ENCODE assay signal across 11 mouse cellular contexts in the genomic region with DNA sequence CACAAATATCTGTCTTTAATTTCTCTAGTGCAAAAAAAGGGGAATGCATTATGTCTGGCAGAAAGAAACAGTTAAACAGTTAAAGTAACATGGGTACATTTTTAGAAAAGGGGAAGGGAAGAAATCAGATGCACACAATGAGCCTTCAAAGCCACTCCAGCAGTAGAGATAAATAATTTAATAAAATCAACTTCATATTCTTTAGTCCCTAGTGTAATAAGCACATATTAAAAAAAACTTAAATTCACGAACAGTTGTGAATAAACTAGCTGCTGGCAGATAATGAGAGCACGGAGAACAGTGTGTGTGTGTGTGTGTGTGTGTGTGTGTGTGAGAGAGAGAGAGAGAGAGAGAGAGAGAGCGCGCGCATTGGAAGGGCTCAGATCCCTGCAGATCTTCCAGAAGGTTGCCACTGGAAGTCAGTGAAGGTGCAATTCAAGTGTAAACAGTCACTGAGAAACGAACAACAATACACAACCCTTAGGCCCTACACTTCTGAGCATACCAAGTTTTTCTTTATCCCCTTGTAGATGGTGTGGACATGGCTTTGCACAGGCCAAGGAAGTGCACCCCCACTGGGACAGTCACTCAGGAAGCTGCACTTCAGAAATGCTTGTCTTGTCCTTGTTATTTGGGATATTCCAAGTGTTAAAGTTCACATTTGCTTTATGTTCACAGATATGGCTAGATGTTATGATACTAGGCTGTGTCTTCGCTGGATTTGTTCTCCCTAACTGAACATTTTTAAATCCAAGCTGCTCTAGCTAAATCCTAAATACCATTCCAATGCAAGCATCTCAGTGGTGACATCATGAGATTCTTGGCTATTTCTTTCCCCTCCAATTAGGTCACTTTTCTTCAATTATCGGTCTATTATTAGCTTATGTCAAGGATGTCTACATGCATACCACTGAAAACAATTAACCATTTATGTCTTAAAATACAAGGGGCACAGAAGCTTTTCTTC. TPM values are rescaled to one million over a fixed set of nuclear protein-coding genes. Genes with fewer than 3 reads are reported as not detected.
DNase-seq lines count a peak whose midpoint lies in the region; ATAC-seq and TF ChIP-seq lines count a peak whose summit lies in the region.
"Had no signal": no experiment of that assay in that cellular context is flagged by ENCODE, and none has a peak within 500 bp of the region (broad histone marks: within the 10 kb centered on the region; RNA-seq: fewer than 3 reads in every experiment).

No protein-coding gene starts in this region.

- no peaks in the 10 kb centered on the region for H3K9me3 ChIP-seq in hindbrain, embryonic 11.5 days (ENCODE audit: control insufficient read depth, low read length)
- H3K9me3 ChIP-seq in hindbrain, embryonic 10.5 days, result no peaks in the 10 kb centered on the region
- no peaks in the 10 kb centered on the region for H3K9me3 ChIP-seq in hindbrain, embryonic 13.5 days
- H3K9me3 ChIP-seq in midbrain, postnatal 0 days (ENCODE audit: low read length), result no peaks in the 10 kb centered on the region
- H3K9me3 ChIP-seq: liver, embryonic 15.5 days had no signal

- TF ChIP-seq CTCF in midbrain, postnatal 0 days (IDR thresholded peaks at IDR 0.05), result no peak
- TF ChIP-seq CTCF in kidney, adult 2 months (conservative IDR thresholded peaks at IDR 0.05; ENCODE audit: insufficient read depth, insufficient read length, low read depth, low read length), result no peak

- no peak for TF ChIP-seq POLR2A in kidney, adult 2 months (IDR thresholded peaks at IDR 0.05; ENCODE audit: low read depth, low read length)

- WGBS in hindbrain, embryonic 11.5 days, result 27% methylated on average over 8 of the region's 8 CpGs
- 23% methylated on average over 8 of the region's 8 CpGs for WGBS in hindbrain, embryonic 10.5 days
- WGBS in hindbrain, embryonic 13.5 days, result 25% methylated on average over 8 of the region's 8 CpGs
- 31% methylated on average over 8 of the region's 8 CpGs for WGBS in midbrain, postnatal 0 days
- 93% methylated on average over 8 of the region's 8 CpGs for WGBS in kidney, adult 2 months

- H3K27me3 ChIP-seq in hindbrain, embryonic 11.5 days (ENCODE audit: control insufficient read depth, insufficient read depth, low read length), result peaks cover 13% of the 10 kb centered on the region
- peaks cover 68% of the 10 kb centered on the region for H3K27me3 ChIP-seq in hindbrain, embryonic 10.5 days (ENCODE audit: insufficient read depth, poor library complexity, severe bottlenecking)
- peaks cover 14% of the 10 kb centered on the region; the same call in 1 of the 2 replicates for H3K27me3 ChIP-seq in hindbrain, embryonic 13.5 days
- H3K27me3 ChIP-seq in midbrain, postnatal 0 days (ENCODE audit: insufficient read depth, low read length), result no peaks in the 10 kb centered on the region
- H3K27me3 ChIP-seq in kidney, adult 2 months (replicated peaks; ENCODE audit: control insufficient read depth, insufficient read depth, low read length), result no peaks in the 10 kb centered on the region

- H3K27ac ChIP-seq in hindbrain, embryonic 11.5 days (ENCODE audit: low read depth, low read length), result no peak overlapping the region
- no peak overlapping the region for H3K27ac ChIP-seq in hindbrain, embryonic 10.5 days
- peak overlapping the region; percentile 90 for H3K27ac ChIP-seq in hindbrain, embryonic 13.5 days
- H3K27ac ChIP-seq in midbrain, postnatal 0 days (ENCODE audit: low read depth, low read length), result peak overlapping the region; percentile 70
- no peak overlapping the region for H3K27ac ChIP-seq in kidney, adult 2 months (ENCODE audit: insufficient read depth, low read depth, low read length)
- H3K27ac ChIP-seq: liver, embryonic 15.5 days had no signal

- peak; percentile 47 for DNase-seq in hindbrain, embryonic 11.5 days (ENCODE audit: low spot score)
- no peak for DNase-seq in hindbrain, embryonic 10.5 days (ENCODE audit: low spot score)
- DNase-seq in cerebellum, adult 9-10 months, result peak; percentile 81
- DNase-seq in midbrain, postnatal 0 days (ENCODE audit: low spot score), result peak; percentile 52
- no peak for DNase-seq in ovary, adult 18-20 months (ENCODE audit: low spot score)
- DNase-seq in kidney, adult 2 months, result no peak
- DNase-seq: kidney, adult 9 months had no signal

- ATAC-seq in hindbrain, embryonic 11.5 days (ENCODE audit: low FRiP score), result no peak
- no peak for ATAC-seq in hindbrain, embryonic 13.5 days (ENCODE audit: low FRiP score)
- no peak; the same call in 1 of the 2 replicates for ATAC-seq in midbrain, postnatal 0 days (ENCODE audit: low FRiP score)
- no peak for ATAC-seq in monocyte, adult 5-6 weeks (replicated peaks; ENCODE audit: insufficient number of reproducible peaks, low FRiP score, low TSS enrichment, poor library complexity, severe bottlenecking)

- H3K36me3 ChIP-seq in hindbrain, embryonic 11.5 days (ENCODE audit: control insufficient read depth, insufficient read depth, low read length), result no peaks in the 10 kb centered on the region
- H3K36me3 ChIP-seq in hindbrain, embryonic 10.5 days, result no peaks in the 10 kb centered on the region
- no peaks in the 10 kb centered on the region for H3K36me3 ChIP-seq in hindbrain, embryonic 13.5 days
- H3K36me3 ChIP-seq in midbrain, postnatal 0 days (ENCODE audit: insufficient read depth, low read length), result no peaks in the 10 kb centered on the region
- H3K36me3 ChIP-seq in kidney, adult 2 months (ENCODE audit: control insufficient read depth, insufficient read depth, low read length), result no peaks in the 10 kb centered on the region
- H3K36me3 ChIP-seq: liver, embryonic 15.5 days had no signal

- H3K4me2 ChIP-seq in hindbrain, embryonic 11.5 days (replicated peaks; ENCODE audit: low read depth, low read length), result no peak overlapping the region
- peak overlapping the region; percentile 45 for H3K4me2 ChIP-seq in hindbrain, embryonic 13.5 days
- peak overlapping the region; percentile 32 for H3K4me2 ChIP-seq in midbrain, postnatal 0 days (ENCODE audit: low read depth, low read length, poor library complexity, severe bottlenecking)
- H3K4me2 ChIP-seq: liver, embryonic 15.5 days had no signal

- H3K9ac ChIP-seq in hindbrain, embryonic 11.5 days (ENCODE audit: low read depth, low read length), result no peak overlapping the region
- H3K9ac ChIP-seq in hindbrain, embryonic 13.5 days, result peak overlapping the region; percentile 64
- 0 out of 2 replicates have a peak overlapping the region, but pooled peaks have one; percentile 0 for H3K9ac ChIP-seq in midbrain, postnatal 0 days (replicated peaks; ENCODE audit: low read length, poor library complexity, severe bottlenecking)
- H3K9ac ChIP-seq: liver, embryonic 15.5 days had no signal

- H3K4me3 ChIP-seq in hindbrain, embryonic 11.5 days (ENCODE audit: low read depth, low read length), result no peak overlapping the region
- H3K4me3 ChIP-seq in hindbrain, embryonic 10.5 days, result no peak overlapping the region
- no peak overlapping the region for H3K4me3 ChIP-seq in hindbrain, embryonic 13.5 days
- 0 out of 2 replicates have a peak overlapping the region, but pooled peaks have one; percentile 0 for H3K4me3 ChIP-seq in midbrain, postnatal 0 days (ENCODE audit: low read depth, low read length)
- no peak overlapping the region for H3K4me3 ChIP-seq in kidney, adult 2 months (ENCODE audit: insufficient read depth, low read depth, low read length)
- H3K4me3 ChIP-seq: liver, embryonic 15.5 days; megakaryocyte, embryonic 14.5 days had no signal

- 0 out of 2 replicates have a peak, but pooled peaks cover 5% of the 10 kb centered on the region for H3K4me1 ChIP-seq in hindbrain, embryonic 11.5 days (replicated peaks; ENCODE audit: control insufficient read depth, insufficient read depth, low read length)
- peaks cover 60% of the 10 kb centered on the region for H3K4me1 ChIP-seq in hindbrain, embryonic 10.5 days (replicated peaks)
- peaks cover 68% of the 10 kb centered on the region for H3K4me1 ChIP-seq in hindbrain, embryonic 13.5 days (replicated peaks)
- peaks cover 6% of the 10 kb centered on the region; the same call in 1 of the 2 replicates for H3K4me1 ChIP-seq in midbrain, postnatal 0 days (ENCODE audit: insufficient read depth, low read length)
- no peaks in the 10 kb centered on the region for H3K4me1 ChIP-seq in kidney, adult 2 months (ENCODE audit: control insufficient read depth, insufficient read depth, low read length)

RNA-seq across cellular contexts. Expression of gene Mab21l1, which starts 3.3 kb away (rescaled TPM):
- polyA plus RNA-seq in hindbrain, embryonic 11.5 days (2014; fragmentation: Nextera tagmentation; extraction: Ambion mirVana), result 68.1 and 68.5 TPM in 2 replicates
- 26.8 and 57.6 TPM in 2 replicates for polyA plus RNA-seq in hindbrain, embryonic 10.5 days (2016; fragmentation: Nextera tagmentation; extraction: Ambion mirVana)
- polyA plus RNA-seq in hindbrain, embryonic 13.5 days (2015; fragmentation: Nextera tagmentation; extraction: Ambion mirVana), result 167 and 174 TPM in 2 replicates
- 151 and 152 TPM in 2 replicates for total RNA-seq in midbrain, postnatal 0 days (2014; rRNA removed)
- 131 and 148 TPM in 2 replicates for polyA plus RNA-seq in midbrain, postnatal 0 days (2015; fragmentation: Nextera tagmentation; extraction: Ambion mirVana)
- 0.05 and 0.08 TPM in 2 replicates for polyA plus RNA-seq in kidney, adult 2 months (2012; rRNA removed)
- total RNA-seq in monocyte, adult 5-6 weeks (2017), result not detected in 3 replicates

Comparison
In these comparisons a context has a peak if more than half of its experiments do, and no peak if none do; other contexts are left out.
1. DNase-seq: peak in hindbrain, embryonic 11.5 days (single experiment), cerebellum, adult 9-10 months (single experiment) and midbrain, postnatal 0 days (single experiment); none in hindbrain, embryonic 10.5 days (single experiment), ovary, adult 18-20 months (single experiment) and kidney, adult 2 months (single experiment).
2. H3K27ac ChIP-seq: peak in hindbrain, embryonic 13.5 days (single experiment) and midbrain, postnatal 0 days (single experiment); none in hindbrain, embryonic 11.5 days (single experiment), hindbrain, embryonic 10.5 days (single experiment) and kidney, adult 2 months (single experiment).
3. RNA of gene Mab21l1, which starts 3.3 kb away (polyA plus RNA-seq): 167 to 174 TPM in hindbrain, embryonic 13.5 days, 131 to 148 TPM in midbrain, postnatal 0 days, 68.1 to 68.5 TPM in hindbrain, embryonic 11.5 days and 26.8 to 57.6 TPM in hindbrain, embryonic 10.5 days; 0.05 to 0.08 TPM in kidney, adult 2 months; every median in the first group is over 10 times any median in the second.